Mouse (Mus musculus) MEL (cell line): ENCODE measurements at regions not wholly inside any gene's neighbourhood (a gene's known extent, or its start where the extent isn't known, plus 50 kb on each side); places are given as distances from the start of the nearest gene placed in this dataset.
A peak's percentile ranks its signal among the peaks of the same experiment; 100 is the strongest.

Source experiments
- DNase-seq: peaks from one replicate; pipeline ENCODE4 v3.0.0; 2011; ENCODE audit warnings: low read depth, low spot score
- H3K27ac ChIP-seq: 2 replicates; pipeline ENCODE4 v1.5.1; 2012; ENCODE audit warnings: low read depth, mild to moderate bottlenecking, control low read depth, low read length, moderate library complexity; ENCODE audit not compliant: control insufficient read depth
- H3K27me3 ChIP-seq, 2 experiments: fragments of 150-350 bp in 1 of 2; sonication (generic) in 1 of 2; 2 replicates each; pipeline ENCODE4 v1.6.1; 2012; ENCODE audit warnings: low read length in 2 of 2, mild to moderate bottlenecking in 2 of 2, improper control_type of control experiment in 1 of 2, moderate library complexity in 1 of 2; ENCODE audit not compliant: insufficient read depth in 2 of 2, control insufficient read depth in 1 of 2
- H3K36me3 ChIP-seq, 2 experiments: 2 replicates each; pipeline ENCODE4 v1.6.1; 2012 to 2014; ENCODE audit warnings: low read length in 2 of 2, improper control_type of control experiment in 1 of 2, inconsistent platforms in 1 of 2, mild to moderate bottlenecking in 1 of 2; ENCODE audit not compliant: insufficient read depth in 2 of 2, control insufficient read depth in 1 of 2
- H3K4me1 ChIP-seq, 2 experiments: fragments of 150-350 bp in 1 of 2; sonication (generic) in 1 of 2; 2 replicates each; pipeline ENCODE4 v1.6.1; 2012; ENCODE audit warnings: low read length in 2 of 2, improper control_type of control experiment in 1 of 2, mild to moderate bottlenecking in 1 of 2; ENCODE audit not compliant: insufficient read depth in 2 of 2, control insufficient read depth in 1 of 2
- H3K4me3 ChIP-seq, 2 experiments: fragments of 150-350 bp in 1 of 2; sonication (generic) in 1 of 2; 2 replicates each; pipeline ENCODE4 v1.5.1; 2012; ENCODE audit warnings: low read depth in 2 of 2, low read length in 2 of 2, mild to moderate bottlenecking in 2 of 2, moderate library complexity in 2 of 2, control low read depth in 1 of 2, improper control_type of control experiment in 1 of 2; ENCODE audit not compliant: control insufficient read depth in 1 of 2, insufficient read depth in 1 of 2
- H3K79me2 ChIP-seq: 2 replicates; pipeline ENCODE4 v1.6.1; 2012; ENCODE audit warnings: mild to moderate bottlenecking, low read length, moderate library complexity; ENCODE audit not compliant: control insufficient read depth, poor library complexity, insufficient read depth
- H3K9ac ChIP-seq: 2 replicates; pipeline ENCODE4 v1.6.1; 2012; ENCODE audit warnings: low read depth, mild to moderate bottlenecking, control low read depth, low read length, moderate library complexity; ENCODE audit not compliant: control insufficient read depth, poor library complexity, severe bottlenecking
- H3K9me3 ChIP-seq: fragments of 150-350 bp; sonication (generic); replicated peaks from 2 replicates; pipeline ENCODE4 v1.6.1; 2012; ENCODE audit warnings: mild to moderate bottlenecking, low read length, improper control_type of control experiment, moderate library complexity; ENCODE audit not compliant: insufficient read depth
- BHLHE40 ChIP-seq: IDR thresholded peaks from 2 replicates; pipeline ENCODE4 v1.6.1; 2012; ENCODE audit warnings: low read depth, mild to moderate bottlenecking, inconsistent platforms, low read length, improper control_type of control experiment, borderline replicate concordance
- CTCF ChIP-seq, 3 experiments: IDR thresholded peaks in 2 of 3; conservative IDR thresholded peaks in 1 of 3; 2 replicates each; pipeline ENCODE4 v1.5.1; 2011 to 2012; ENCODE audit warnings: low read length in 3 of 3, low read depth in 2 of 3, mild to moderate bottlenecking in 2 of 3, improper control_type of control experiment in 1 of 3, inconsistent platforms in 1 of 3, mixed read lengths in 1 of 3, moderate library complexity in 1 of 3; ENCODE audit not compliant: control insufficient read depth in 1 of 3, insufficient read depth in 1 of 3, poor library complexity in 1 of 3, severe bottlenecking in 1 of 3
- E2F4 ChIP-seq: IDR thresholded peaks from 2 replicates; pipeline ENCODE4 v1.6.1; 2011; ENCODE audit warnings: low read depth, low read length, improper control_type of control experiment, borderline replicate concordance
- EP300 ChIP-seq, 2 experiments: IDR thresholded peaks; 2 replicates each; pipeline ENCODE4 v1.6.1; 2011; ENCODE audit warnings: improper control_type of control experiment in 2 of 2, low read length in 2 of 2, low read depth in 1 of 2, mild to moderate bottlenecking in 1 of 2
- GABPA ChIP-seq: IDR thresholded peaks from 2 replicates; pipeline ENCODE4 v1.6.1; 2012; ENCODE audit warnings: low read depth, mild to moderate bottlenecking, inconsistent platforms, low read length, improper control_type of control experiment, moderate library complexity
- GATA1 ChIP-seq: IDR thresholded peaks from 2 replicates; pipeline ENCODE4 v1.6.1; 2011; ENCODE audit warnings: low read depth, low read length, improper control_type of control experiment
- HCFC1 ChIP-seq: IDR thresholded peaks from 2 replicates; pipeline ENCODE4 v1.6.1; 2012; ENCODE audit warnings: low read depth, mild to moderate bottlenecking, inconsistent platforms, low read length, improper control_type of control experiment, moderate library complexity
- MAX ChIP-seq: IDR thresholded peaks from 2 replicates; pipeline ENCODE4 v1.6.1; 2011; ENCODE audit warnings: low read length, improper control_type of control experiment
- NELFE ChIP-seq: IDR thresholded peaks from 2 replicates; pipeline ENCODE4 v1.6.1; 2011; ENCODE audit warnings: low read depth, low read length, improper control_type of control experiment
- RAD21 ChIP-seq: IDR thresholded peaks from 2 replicates; pipeline ENCODE4 v1.6.1; 2011; ENCODE audit warnings: mild to moderate bottlenecking, low read depth, low read length, improper control_type of control experiment
- RCOR1 ChIP-seq: IDR thresholded peaks from 2 replicates; pipeline ENCODE4 v1.6.1; 2012; ENCODE audit warnings: low read depth, mild to moderate bottlenecking, inconsistent platforms, low read length, improper control_type of control experiment
- SMC3 ChIP-seq: IDR thresholded peaks from 2 replicates; pipeline ENCODE4 v1.6.1; 2011; ENCODE audit warnings: low read depth, low read length, improper control_type of control experiment
- TBP ChIP-seq: IDR thresholded peaks from 2 replicates; pipeline ENCODE4 v1.8.0; 2011; ENCODE audit warnings: low read depth, low read length, improper control_type of control experiment
- UBTF ChIP-seq: IDR thresholded peaks from 2 replicates; pipeline ENCODE4 v1.6.1; 2012; ENCODE audit warnings: low read depth, mild to moderate bottlenecking, inconsistent platforms, low read length, improper control_type of control experiment, moderate library complexity, borderline replicate concordance; ENCODE audit not compliant: insufficient read depth
- ZKSCAN1 ChIP-seq: IDR thresholded peaks from 2 replicates; pipeline ENCODE4 v1.6.1; 2012; ENCODE audit warnings: low read depth, mild to moderate bottlenecking, inconsistent platforms, low read length, improper control_type of control experiment, moderate library complexity
- ZNF384 ChIP-seq: IDR thresholded peaks from 2 replicates; pipeline ENCODE4 v1.6.1; 2012; ENCODE audit warnings: low read depth, mild to moderate bottlenecking, inconsistent platforms, low read length, improper control_type of control experiment

DNA sequence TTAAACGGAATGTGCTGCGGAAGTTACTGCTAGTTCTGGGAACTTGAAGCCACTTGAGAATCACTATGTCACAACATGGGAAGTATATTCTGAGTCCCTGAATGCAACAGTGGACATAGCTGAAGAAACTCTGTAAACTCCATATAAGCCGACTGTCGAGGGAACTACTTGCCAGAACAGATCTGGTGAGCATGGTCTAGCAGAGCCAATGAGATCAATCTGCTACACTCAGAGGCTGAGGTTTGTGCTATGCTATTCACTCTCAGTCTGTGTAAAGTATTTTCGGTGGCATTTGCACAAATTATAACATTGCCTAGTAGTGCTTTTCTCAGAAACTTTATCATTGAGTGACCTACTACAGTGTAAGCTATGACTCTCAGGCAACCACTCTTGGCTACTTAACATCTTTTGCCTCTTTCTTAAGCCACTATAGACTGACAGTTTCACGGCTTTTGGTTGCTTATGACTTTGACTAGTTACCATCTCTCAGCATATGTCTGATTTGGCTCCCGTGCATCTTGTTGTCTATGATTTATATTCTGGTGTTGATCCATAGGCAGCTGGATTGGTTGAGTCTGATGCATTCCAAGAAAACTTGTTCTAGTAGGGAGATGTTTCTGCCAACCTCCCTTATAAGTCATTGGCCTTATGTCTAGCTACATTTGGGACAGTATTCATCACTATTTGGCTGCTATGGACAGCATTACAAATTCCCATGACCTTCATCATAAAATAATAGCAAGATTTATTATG lies 2094.8 kb upstream of the 5930422O12Rik start:
- no peaks in the 10 kb centered on the region for H3K9me3 ChIP-seq
- TF ChIP-seq RCOR1 (no peak), NELFE (no peak), EP300 (IDR thresholded peaks at IDR 0.05; ENCODE audit: low read depth in 1 of 2, low read length in 2 of 2) (no peak), CTCF (IDR thresholded peaks at IDR 0.05 in 2 of 3, conservative IDR thresholded peaks at IDR 0.05 in 1 of 3; ENCODE audit: control insufficient read depth in 1 of 3, insufficient read depth in 1 of 3, low read depth in 2 of 3, low read length in 3 of 3, poor library complexity in 1 of 3, severe bottlenecking in 1 of 3) (no peak), HCFC1 (no peak), GATA1 (no peak), BHLHE40 (no peak), RAD21 (no peak), GABPA (no peak), SMC3 (no peak), E2F4 (no peak), TBP (no peak), ZKSCAN1 (no peak), UBTF (no peak), MAX (no peak)
- no peak for DNase-seq
- H3K79me2 ChIP-seq: no peaks in the 10 kb centered on the region
- no peaks in the 10 kb centered on the region for H3K36me3 ChIP-seq
- H3K9ac ChIP-seq: no peak overlapping the region
- H3K4me3 ChIP-seq: no peak overlapping the region
- no peak overlapping the region for H3K27ac ChIP-seq
- no peaks in the 10 kb centered on the region for H3K27me3 ChIP-seq
- no peaks in the 10 kb centered on the region for H3K4me1 ChIP-seq

DNA sequence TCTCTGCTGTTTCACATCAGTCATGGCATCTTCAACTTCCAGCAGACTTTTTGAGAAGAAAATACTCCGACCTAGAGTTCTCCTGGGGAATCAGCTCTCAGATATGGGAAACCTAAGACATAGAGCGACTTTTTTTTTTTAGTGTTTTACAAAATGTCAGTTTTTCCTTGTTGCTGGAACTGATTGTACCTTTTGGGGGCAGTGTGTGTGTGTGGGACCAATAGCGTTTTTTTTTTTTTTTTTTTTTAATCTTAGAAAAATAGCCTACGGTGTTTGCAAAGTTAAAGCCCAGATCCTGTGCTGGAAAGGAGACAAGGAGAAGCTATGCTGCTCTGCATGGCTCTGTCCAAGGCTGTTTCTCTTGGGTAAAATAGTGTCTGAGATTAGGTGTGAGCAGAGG lies 2080.0 kb upstream of the 5930422O12Rik start:
- H3K27ac ChIP-seq: no peak overlapping the region
- H3K79me2 ChIP-seq: no peaks in the 10 kb centered on the region
- no peak overlapping the region for H3K4me3 ChIP-seq
- no peaks in the 10 kb centered on the region for H3K4me1 ChIP-seq
- H3K27me3 ChIP-seq: no peaks in the 10 kb centered on the region
- TF ChIP-seq ZNF384: 0 out of 2 replicates have a peak, but pooled peaks have one; percentile 11
- TF ChIP-seq CTCF (IDR thresholded peaks at IDR 0.05 in 2 of 3, conservative IDR thresholded peaks at IDR 0.05 in 1 of 3; ENCODE audit: control insufficient read depth in 1 of 3, insufficient read depth in 1 of 3, low read depth in 2 of 3, low read length in 3 of 3, poor library complexity in 1 of 3, severe bottlenecking in 1 of 3): no peak
- H3K9me3 ChIP-seq: no peaks in the 10 kb centered on the region
- no peak for DNase-seq
- H3K9ac ChIP-seq: no peak overlapping the region
- H3K36me3 ChIP-seq: no peaks in the 10 kb centered on the region
